Mouse (Mus musculus): ENCODE data around the gene Ptrh2.

DNA sequence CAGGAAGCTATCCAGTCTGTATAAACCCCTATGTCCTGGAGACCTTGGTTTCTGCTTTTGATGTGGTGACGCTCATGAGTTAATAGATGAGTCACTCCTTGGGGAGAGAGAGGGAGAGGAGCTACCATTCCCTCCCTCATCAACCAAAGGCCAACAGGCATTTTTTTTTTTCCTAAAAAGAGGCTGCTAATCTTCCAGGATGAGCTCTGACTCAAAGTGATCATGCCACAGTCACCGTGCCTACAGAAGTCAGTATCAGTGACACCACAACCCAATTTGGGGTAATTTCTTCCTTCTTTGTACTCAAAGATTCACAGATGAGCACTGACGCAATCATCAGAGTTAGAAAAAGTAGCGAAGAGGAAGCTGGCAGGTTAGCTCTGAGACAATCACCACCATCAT, 31.2 kb upstream of the Ptrh2 start:
- no peak for TF ChIP-seq CTCF (IDR thresholded peaks at IDR 0.05; ENCODE audit: low read depth)
- TF ChIP-seq EP300 (IDR thresholded peaks at IDR 0.05; ENCODE audit: low read depth), result no peak
